Mouse (Mus musculus) CH12F3 (cell line): Measurements from ENCODE around the gene Phactr2.
"Not testable (repeated sequence)": the region's sequence is repeated elsewhere in the genome, so short reads cannot be mapped to it uniquely, and the experiment has no call there.

ENCODE experiments used
- in situ Hi-C: fragments of 300-500 bp; cut with MboI; formaldehyde crosslinking; loops from 2 replicates; pipeline ENCODE4 v1.14.3; 2020; ENCODE audit warnings: low sequenced_read_pairs

Phactr2 gene

DNA sequence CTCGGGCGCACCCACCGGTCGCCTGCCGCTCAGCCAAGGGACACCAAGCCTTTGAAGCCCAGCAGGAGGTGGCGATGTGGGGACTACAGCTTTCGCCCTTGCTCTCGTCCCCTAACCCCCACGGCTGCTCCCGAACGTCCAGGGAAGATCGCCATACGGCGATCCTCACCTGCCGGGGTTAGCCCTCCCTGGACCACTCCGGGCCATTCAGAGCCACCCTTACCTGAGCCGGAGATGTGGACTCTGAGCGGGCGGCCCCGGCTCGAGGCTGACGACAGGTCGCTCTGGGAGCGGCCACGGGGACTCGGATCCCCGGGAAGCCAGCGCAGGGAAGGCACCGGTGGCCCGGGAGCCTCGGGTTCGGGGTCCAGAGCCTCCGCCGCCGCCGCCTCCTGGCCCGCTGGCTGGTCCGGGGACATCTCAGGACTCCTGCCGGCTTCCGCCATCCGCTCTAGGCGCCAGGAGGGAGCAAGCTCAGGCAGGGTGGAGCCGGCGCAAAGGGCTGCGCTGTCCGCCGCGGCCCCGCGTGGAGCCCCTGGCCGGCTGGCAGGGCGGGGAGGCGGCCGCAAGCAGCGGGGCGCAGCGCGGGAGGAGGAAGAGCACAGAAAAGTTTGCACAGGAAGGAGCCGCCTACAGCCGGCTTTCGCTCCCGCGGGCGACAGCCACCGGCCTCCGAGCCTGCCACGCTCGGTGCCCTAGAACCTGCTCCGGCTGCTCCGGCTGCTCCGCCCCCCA lies at the start of gene Phactr2:
TSS of gene Phactr2 (minus strand) at position 580 of the 735 bp plus-strand sequence.
- in situ Hi-C loops, result no loop called here

GRCm38 (mm10) chr10:13521857-13522256 lies 47.6 kb upstream of the Phactr2 start:
- in situ Hi-C loops, result no loop called here

- in situ Hi-C loops, result no loop called here
Observed at GRCm38 (mm10) chr10:13502371-13502770, 28.2 kb upstream of the Phactr2 start.

DNA sequence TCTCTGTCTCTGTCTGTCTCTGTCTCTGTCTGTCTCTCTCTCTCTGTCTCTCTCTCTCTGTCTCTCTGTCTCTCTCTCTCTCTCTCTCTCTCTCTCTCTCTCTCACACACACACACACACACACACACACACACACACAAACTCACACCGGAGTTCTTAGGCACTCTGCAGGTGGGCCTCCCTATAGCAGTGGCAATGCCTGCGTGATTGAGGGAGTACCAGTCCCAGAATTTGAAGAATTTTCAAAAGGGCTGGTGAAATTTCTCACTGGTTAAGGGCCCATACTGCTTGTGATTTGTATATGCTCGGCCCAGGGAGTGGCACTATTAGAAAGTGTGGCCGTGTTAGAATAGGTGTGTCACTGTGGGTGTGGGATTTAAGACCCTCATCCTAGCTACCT lies 27.3 kb upstream of the Phactr2 start:
- in situ Hi-C loops, result not testable (repeated sequence)

- in situ Hi-C loops, result no loop called here
Observed at GRCm38 (mm10) chr10:13500938-13501496, 26.8 kb upstream of the Phactr2 start.

GRCm38 (mm10) chr10:13500473-13500872 lies 26.3 kb upstream of the Phactr2 start:
- in situ Hi-C loops, result no loop called here

DNA sequence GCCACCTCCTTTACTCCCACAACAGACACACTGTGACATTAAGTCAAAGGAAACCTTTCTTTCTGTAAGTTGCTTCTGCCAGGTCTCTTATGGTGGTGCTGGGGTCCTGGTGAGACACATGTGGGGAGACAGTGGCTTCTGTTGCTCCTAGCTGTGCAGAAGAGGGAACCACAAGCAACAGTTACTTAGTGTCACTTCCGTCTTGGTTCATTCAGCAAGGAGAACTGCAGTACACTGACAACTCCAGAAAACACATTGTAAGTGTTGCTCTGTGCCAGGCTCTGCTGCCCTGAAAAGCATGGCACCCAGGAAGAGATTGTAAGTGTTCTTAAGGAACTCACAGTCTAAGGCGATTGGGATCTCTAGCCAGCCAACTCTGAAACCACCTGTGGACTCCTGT lies 25.1 kb upstream of the Phactr2 start, which contains the start of gene Fuca2:
TSS of gene Fuca2 (plus strand) at position 210 of the 400 bp plus-strand sequence.
- in situ Hi-C loops, result no loop called here

DNA sequence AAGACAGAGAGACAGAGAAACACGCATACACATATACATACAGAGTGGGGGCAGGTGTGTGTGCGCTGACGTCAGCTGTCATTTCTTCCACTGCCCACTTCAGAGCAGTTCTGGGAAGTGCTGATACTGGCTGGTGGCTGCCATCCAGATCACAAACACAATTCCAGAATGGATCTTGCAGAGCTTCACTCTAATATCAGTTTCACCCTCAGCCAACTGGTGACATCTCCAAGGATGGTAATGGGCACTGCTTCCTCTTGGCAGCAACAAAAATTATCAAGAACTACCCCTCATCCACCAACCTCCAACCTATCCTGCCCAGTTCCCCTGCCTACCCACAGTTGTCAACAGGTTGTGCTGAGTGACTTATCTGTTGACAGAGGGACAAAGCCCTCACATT lies 22.1 kb upstream of the Phactr2 start:
- in situ Hi-C loops, result no loop called here

DNA sequence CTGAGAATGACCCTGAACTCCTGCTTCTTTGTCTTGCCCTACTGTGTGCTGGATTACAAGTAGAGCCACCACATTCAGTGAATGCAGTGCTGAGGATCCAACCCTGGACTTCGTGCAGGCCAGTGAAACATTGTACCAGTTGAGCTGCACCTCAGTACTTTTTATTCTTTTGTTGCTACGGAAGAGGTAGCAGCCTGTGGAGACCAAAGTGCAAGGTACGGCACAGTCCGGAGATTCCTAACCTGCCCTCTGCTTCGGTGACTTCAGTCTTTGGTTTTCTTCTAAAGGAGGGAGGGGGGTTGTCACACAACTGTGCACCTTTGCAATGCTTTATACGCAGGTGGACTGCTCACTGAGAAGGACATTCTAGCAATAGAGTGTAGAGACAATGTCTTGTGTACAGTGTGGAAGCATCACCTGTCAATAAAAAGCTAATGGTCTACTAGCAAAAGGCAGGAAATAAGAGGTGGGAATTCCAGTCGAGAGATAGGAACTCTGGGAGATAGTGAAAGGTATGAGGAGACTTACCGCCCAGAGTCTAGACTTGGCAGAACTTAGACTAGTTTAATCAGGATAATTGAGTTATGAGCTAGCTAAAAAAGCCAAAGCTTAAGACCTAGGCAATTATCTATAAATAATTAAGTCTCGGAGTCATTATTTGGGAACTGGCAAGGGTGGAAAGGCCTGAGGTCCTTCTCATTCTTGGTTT lies 19.9 kb upstream of the Phactr2 start:
- in situ Hi-C loops, result no loop called here

- in situ Hi-C loops, result no loop called here
Observed at GRCm38 (mm10) chr10:13489671-13490070, 15.5 kb upstream of the Phactr2 start.

GRCm38 (mm10) chr10:13485958-13486357 lies 11.7 kb upstream of the Phactr2 start:
- in situ Hi-C loops, result no loop called here

- in situ Hi-C loops, result no loop called here
Observed at GRCm38 (mm10) chr10:13479341-13479740, 5.1 kb upstream of the Phactr2 start.

DNA sequence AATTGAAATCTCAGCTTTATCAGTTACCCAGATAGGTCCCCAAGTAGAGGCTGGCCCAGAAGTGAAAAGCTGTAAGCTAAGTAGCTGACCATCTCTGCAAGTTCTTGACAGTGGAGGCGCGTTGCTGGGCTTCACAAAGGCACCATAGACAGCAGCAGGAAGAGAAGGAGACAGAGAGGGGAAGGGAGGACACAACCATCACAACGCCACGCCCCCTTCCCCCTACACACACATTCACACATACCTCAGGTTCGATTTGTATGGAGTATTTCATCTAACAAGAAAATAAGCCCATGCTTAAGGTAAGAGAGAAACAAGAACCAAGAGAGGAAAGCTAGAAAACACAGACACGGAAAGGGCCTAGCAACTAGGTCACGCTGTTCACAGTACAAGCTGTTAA lies 909 bp upstream of the Phactr2 start:
- in situ Hi-C loops, result no loop called here

DNA sequence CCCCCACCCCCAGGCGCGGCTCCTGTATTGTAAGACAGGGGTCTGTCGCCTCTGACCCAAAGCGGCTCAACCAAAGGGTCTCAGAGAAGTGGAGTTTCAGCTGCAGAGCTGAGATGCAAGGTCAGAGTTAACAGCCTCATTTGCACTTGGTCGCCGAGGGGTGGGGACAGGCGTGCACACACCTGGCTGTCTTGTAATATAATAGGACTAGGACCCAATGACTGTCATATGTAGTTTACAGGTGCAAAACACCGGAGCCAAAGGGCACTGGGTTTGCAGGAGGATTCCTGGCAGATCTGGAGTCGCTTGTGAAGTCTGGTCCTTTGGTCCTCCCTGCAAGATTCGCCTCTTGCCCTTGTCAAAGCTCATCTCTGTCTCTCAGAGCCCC lies 350 bp upstream of the Phactr2 start:
- in situ Hi-C loops, result no loop called here

GRCm38 (mm10) chr10:13473287-13473832 lies 852 bp downstream of the Phactr2 start:
- in situ Hi-C loops, result no loop called here

DNA sequence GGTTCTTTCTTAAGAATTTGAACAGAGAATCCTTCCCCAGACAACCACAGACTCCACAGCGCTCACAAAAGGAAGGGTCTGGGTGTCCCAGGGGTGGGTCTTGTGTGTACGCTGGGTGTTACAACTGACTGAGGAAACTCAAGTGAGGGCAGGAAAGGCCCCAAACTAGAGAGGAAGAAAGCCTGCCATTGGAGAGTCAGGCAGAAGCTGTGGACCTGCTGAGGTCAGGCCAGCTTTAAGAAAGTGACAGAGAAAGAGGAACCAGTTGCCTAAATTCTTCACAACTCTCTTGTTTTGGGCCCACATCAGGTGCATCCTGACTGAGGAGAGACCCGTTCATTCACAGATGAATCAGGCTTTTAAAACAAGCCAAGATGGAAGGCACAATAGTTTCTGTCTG lies 4.0 kb downstream of the Phactr2 start:
- in situ Hi-C loops, result no loop called here

- in situ Hi-C loops, result not testable (repeated sequence)
Observed at GRCm38 (mm10) chr10:13468025-13468529, 6.1 kb downstream of the Phactr2 start.

- in situ Hi-C loops, result no loop called here
Observed at GRCm38 (mm10) chr10:13466925-13467324, 7.3 kb downstream of the Phactr2 start.

DNA sequence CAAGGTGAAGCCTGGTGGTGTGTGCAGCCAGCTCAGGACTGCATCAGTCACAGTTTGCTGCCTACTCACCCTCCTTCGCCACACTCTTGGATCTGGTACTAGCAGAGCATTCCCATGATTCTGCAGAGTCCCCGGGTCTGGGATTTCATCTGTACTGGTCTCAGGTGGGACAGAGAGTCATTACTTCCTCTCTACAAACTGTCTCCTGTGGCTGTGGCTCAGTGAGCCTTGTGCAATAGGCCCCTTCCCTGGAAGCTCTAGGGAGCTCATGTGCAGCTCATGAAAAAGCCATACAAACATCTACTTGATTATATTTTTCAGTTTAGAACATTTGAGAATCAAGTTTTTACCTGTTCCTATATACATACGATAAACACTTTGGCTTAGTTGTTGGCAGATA lies 9.9 kb downstream of the Phactr2 start:
- in situ Hi-C loops, result not testable (repeated sequence)

GRCm38 (mm10) chr10:13453200-13453990 lies 20.8 kb downstream of the Phactr2 start:
- in situ Hi-C loops, result no loop called here

DNA sequence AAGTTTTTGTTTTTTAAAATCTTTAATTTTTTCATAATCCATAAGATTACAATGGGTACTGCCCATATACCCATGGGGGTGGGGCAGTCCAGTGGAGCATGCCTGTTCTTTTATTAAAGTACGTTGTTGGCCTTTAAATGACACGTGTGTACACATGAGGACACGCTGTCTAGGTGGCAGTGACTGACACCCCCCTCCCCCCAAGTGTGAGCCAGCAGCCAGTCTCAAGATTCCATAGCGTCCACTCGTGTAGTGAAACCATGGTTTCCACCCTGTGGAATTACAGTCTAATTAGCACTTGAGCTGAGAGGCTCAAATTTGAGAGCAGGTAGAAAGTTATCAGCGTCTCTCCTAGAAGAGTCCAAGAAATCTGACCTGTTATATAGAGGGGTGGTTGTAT lies 22.6 kb downstream of the Phactr2 start:
- in situ Hi-C loops, result no loop called here
